Mouse (Mus musculus): Measurements from ENCODE around the gene Tspan3. TPM values are rescaled to one million over a fixed set of nuclear protein-coding genes. Genes with fewer than 3 reads are reported as not detected.

Gene Tspan3
- polyA plus RNA-seq, 1 experiment = 2.3 TPM

- H3K4me1 ChIP-seq = peaks cover 2% of the 10 kb centered on the region; the same call in 1 of the 2 replicates
- peaks cover 62% of the 10 kb centered on the region for H3K27me3 ChIP-seq (replicated peaks)
- TF ChIP-seq FLI1 (IDR thresholded peaks at IDR 0.05; ENCODE audit: low read length) = no peak
- no peak for TF ChIP-seq GATA1 (IDR thresholded peaks at IDR 0.05; ENCODE audit: borderline replicate concordance, low read length)
- no peaks in the 10 kb centered on the region for H3K9me3 ChIP-seq
- no peaks in the 10 kb centered on the region for H3K36me3 ChIP-seq (replicated peaks; ENCODE audit: low read length)
- H3K4me3 ChIP-seq (replicated peaks) = no peak overlapping the region
Measured at GRCm38 (mm10) chr9:56195193-56195592, 29.9 kb upstream of the Tspan3 start.

GRCm38 (mm10) chr9:56191498-56192455 lies 26.5 kb upstream of the Tspan3 start:
- H3K4me3 ChIP-seq (replicated peaks) = no peak overlapping the region
- peaks cover 3% of the 10 kb centered on the region; the same call in 1 of the 2 replicates for H3K4me1 ChIP-seq
- TF ChIP-seq FLI1 (IDR thresholded peaks at IDR 0.05; ENCODE audit: low read length) (no peak), GATA1 (IDR thresholded peaks at IDR 0.05; ENCODE audit: borderline replicate concordance, low read length) (no peak)
- H3K9me3 ChIP-seq = no peaks in the 10 kb centered on the region
- peaks cover 65% of the 10 kb centered on the region for H3K27me3 ChIP-seq (replicated peaks)
- H3K36me3 ChIP-seq (replicated peaks; ENCODE audit: low read length) = no peaks in the 10 kb centered on the region

- peaks cover 4% of the 10 kb centered on the region for H3K4me1 ChIP-seq
- TF ChIP-seq FLI1 (IDR thresholded peaks at IDR 0.05; ENCODE audit: low read length) (no peak), GATA1 (IDR thresholded peaks at IDR 0.05; ENCODE audit: borderline replicate concordance, low read length) (no peak)
- H3K36me3 ChIP-seq (replicated peaks; ENCODE audit: low read length) = no peaks in the 10 kb centered on the region
- H3K4me3 ChIP-seq (replicated peaks) = no peak overlapping the region
- H3K27me3 ChIP-seq (replicated peaks) = peaks cover 9% of the 10 kb centered on the region
- peaks cover 7% of the 10 kb centered on the region; the same call in 1 of the 2 replicates for H3K9me3 ChIP-seq
Measured at GRCm38 (mm10) chr9:56180118-56180781, 15.0 kb upstream of the Tspan3 start.

GRCm38 (mm10) chr9:56179416-56180117 lies 14.3 kb upstream of the Tspan3 start:
- H3K36me3 ChIP-seq (replicated peaks; ENCODE audit: low read length) = no peaks in the 10 kb centered on the region
- TF ChIP-seq FLI1 (IDR thresholded peaks at IDR 0.05; ENCODE audit: low read length) (no peak), GATA1 (IDR thresholded peaks at IDR 0.05; ENCODE audit: borderline replicate concordance, low read length) (no peak)
- H3K4me3 ChIP-seq (replicated peaks) = no peak overlapping the region
- H3K4me1 ChIP-seq = peaks cover 4% of the 10 kb centered on the region
- peaks cover 7% of the 10 kb centered on the region; the same call in 1 of the 2 replicates for H3K9me3 ChIP-seq
- peaks cover 9% of the 10 kb centered on the region for H3K27me3 ChIP-seq (replicated peaks)

GRCm38 (mm10) chr9:56177354-56177753 lies 12.1 kb upstream of the Tspan3 start:
- Histone ChIP-seq H3K27me3 (replicated peaks) (peaks cover 22% of the 10 kb centered on the region), H3K4me3 (replicated peaks) (no peak overlapping the region), H3K4me1 (peaks cover 4% of the 10 kb centered on the region), H3K9me3 (peaks cover 7% of the 10 kb centered on the region; the same call in 1 of the 2 replicates), H3K36me3 (replicated peaks; ENCODE audit: low read length) (no peaks in the 10 kb centered on the region)
- no peak for TF ChIP-seq FLI1 (IDR thresholded peaks at IDR 0.05; ENCODE audit: low read length)
- TF ChIP-seq GATA1 (IDR thresholded peaks at IDR 0.05; ENCODE audit: borderline replicate concordance, low read length) = no peak

GRCm38 (mm10) chr9:56175316-56175715 lies 10.0 kb upstream of the Tspan3 start:
- H3K27me3 ChIP-seq (replicated peaks) = peaks cover 22% of the 10 kb centered on the region
- TF ChIP-seq FLI1 (IDR thresholded peaks at IDR 0.05; ENCODE audit: low read length) (no peak), GATA1 (IDR thresholded peaks at IDR 0.05; ENCODE audit: borderline replicate concordance, low read length) (no peak)

GRCm38 (mm10) chr9:56167690-56168089 lies 2.4 kb upstream of the Tspan3 start:
- Histone ChIP-seq H3K4me1 (peaks cover 19% of the 10 kb centered on the region), H3K9me3 (no peaks in the 10 kb centered on the region), H3K27me3 (replicated peaks) (peaks cover 21% of the 10 kb centered on the region), H3K36me3 (replicated peaks; ENCODE audit: low read length) (no peaks in the 10 kb centered on the region), H3K4me3 (replicated peaks) (no peak overlapping the region)
- TF ChIP-seq GATA1 (IDR thresholded peaks at IDR 0.05; ENCODE audit: borderline replicate concordance, low read length) = no peak
- no peak for TF ChIP-seq FLI1 (IDR thresholded peaks at IDR 0.05; ENCODE audit: low read length)

More at GRCm38 (mm10) chr9:56175316-56175715, 10.0 kb upstream of the Tspan3 start:
- H3K4me1 ChIP-seq = peaks cover 4% of the 10 kb centered on the region
- H3K36me3 ChIP-seq (replicated peaks; ENCODE audit: low read length) = no peaks in the 10 kb centered on the region
- H3K4me3 ChIP-seq (replicated peaks) = no peak overlapping the region
- H3K9me3 ChIP-seq = no peaks in the 10 kb centered on the region

GRCm38 (mm10) chr9:56166161-56166560 lies 884 bp upstream of the Tspan3 start:
- TF ChIP-seq FLI1 (IDR thresholded peaks at IDR 0.05; ENCODE audit: low read length) = no peak
- no peak for TF ChIP-seq GATA1 (IDR thresholded peaks at IDR 0.05; ENCODE audit: borderline replicate concordance, low read length)
- H3K4me1 ChIP-seq = peaks cover 24% of the 10 kb centered on the region
- no peaks in the 10 kb centered on the region for H3K9me3 ChIP-seq
- no peak overlapping the region for H3K4me3 ChIP-seq (replicated peaks)
- no peaks in the 10 kb centered on the region for H3K36me3 ChIP-seq (replicated peaks; ENCODE audit: low read length)
- peaks cover 32% of the 10 kb centered on the region for H3K27me3 ChIP-seq (replicated peaks)

GRCm38 (mm10) chr9:56160341-56161141 lies 4.7 kb downstream of the Tspan3 start:
- peak overlapping the region; percentile 95 for H3K4me3 ChIP-seq (replicated peaks)
- TF ChIP-seq GATA1 (IDR thresholded peaks at IDR 0.05; ENCODE audit: borderline replicate concordance, low read length) = no peak
- TF ChIP-seq FLI1 (IDR thresholded peaks at IDR 0.05; ENCODE audit: low read length) = no peak
- H3K36me3 ChIP-seq (replicated peaks; ENCODE audit: low read length) = no peaks in the 10 kb centered on the region
- peaks cover 27% of the 10 kb centered on the region for H3K4me1 ChIP-seq
- H3K27me3 ChIP-seq (replicated peaks) = peaks cover 25% of the 10 kb centered on the region
- H3K9me3 ChIP-seq = no peaks in the 10 kb centered on the region

Measured in megakaryocyte, embryonic 14.5 days (primary cell).